Mouse (Mus musculus) stomach, postnatal 0 days (tissue): ENCODE data around the gene Ikzf3. TPM values are rescaled to one million over a fixed set of nuclear protein-coding genes. Genes with fewer than 3 reads are reported as not detected.

Experiments used
- ATAC-seq: fragments of 200-750 bp; cut with Nextera tagmentation; 2 replicates; pipeline ENCODE4 v1.8.0; 2017; ENCODE audit not compliant: low FRiP score, low TSS enrichment
- DNase-seq: peaks from one replicate; pipeline ENCODE4 v3.0.0-alpha.2; 2016; ENCODE audit warnings: low spot score
- H3K27ac ChIP-seq: fragments of 300-500 bp; sonication (generic); replicated peaks from 2 replicates; pipeline ENCODE4 v1.5.1; 2014; ENCODE audit warnings: mild to moderate bottlenecking, control low read depth
- H3K27me3 ChIP-seq: fragments of 300-500 bp; sonication (generic); 2 replicates; pipeline ENCODE4 v1.6.1; 2014; ENCODE audit warnings: low read length; ENCODE audit not compliant: control insufficient read depth, insufficient read depth
- H3K36me3 ChIP-seq: fragments of 300-500 bp; sonication (generic); 2 replicates; pipeline ENCODE4 v1.6.1; 2014; ENCODE audit warnings: low read length, mixed read lengths; ENCODE audit not compliant: control insufficient read depth, insufficient read depth
- H3K4me1 ChIP-seq: fragments of 300-500 bp; sonication (generic); replicated peaks from 2 replicates; pipeline ENCODE4 v1.6.1; 2014; ENCODE audit warnings: antibody characterized with exemption; ENCODE audit not compliant: control insufficient read depth, insufficient read depth
- H3K4me2 ChIP-seq: fragments of 300-500 bp; sonication (generic); replicated peaks from 2 replicates; pipeline ENCODE4 v1.6.1; 2014; ENCODE audit warnings: low read depth, mild to moderate bottlenecking, control low read depth, moderate library complexity
- H3K4me3 ChIP-seq: fragments of 300-500 bp; sonication (generic); 2 replicates; pipeline ENCODE4 v1.5.1; 2014; ENCODE audit warnings: low read depth, low read length, control low read depth
- H3K9ac ChIP-seq: fragments of 300-500 bp; sonication (generic); 2 replicates; pipeline ENCODE4 v1.6.1; 2014; ENCODE audit warnings: mild to moderate bottlenecking, low read length, control low read depth, mixed read lengths
- H3K9me3 ChIP-seq: fragments of 300-500 bp; sonication (generic); 2 replicates; pipeline ENCODE4 v1.6.1; 2016; ENCODE audit warnings: low read length; ENCODE audit not compliant: control insufficient read depth
- CTCF ChIP-seq: IDR thresholded peaks from 2 replicates; pipeline ENCODE4 v1.5.1; 2016; ENCODE audit warnings: antibody characterized with exemption, low read depth, mild to moderate bottlenecking, moderate library complexity
- EP300 ChIP-seq: optimal IDR thresholded peaks from 2 replicates; pipeline ENCODE3; 2016; ENCODE audit warnings: antibody characterized with exemption
- WGBS: fragments of 180-500 bp; shearing (Covaris S2); extraction: QIAGEN DNeasy Blood & Tissue Kit; methylation state at CpG from one replicate; pipeline ENCODE4 v1.1.7; 2014; 5-methylcytosine and 5-hydroxymethylcytosine counted together
- polyA plus RNA-seq: library from polyadenylated mRNA; unstranded; fragments of >200 nt; fragmentation: Nextera tagmentation; extraction: Ambion mirVana; gene quantifications from 2 replicates; pipeline ENCODE4 v1.2.1, GENCODE M21; 2015

Gene Ikzf3
- polyA plus RNA-seq, 1 experiment from 2014 or later = 0.15 TPM

DNA sequence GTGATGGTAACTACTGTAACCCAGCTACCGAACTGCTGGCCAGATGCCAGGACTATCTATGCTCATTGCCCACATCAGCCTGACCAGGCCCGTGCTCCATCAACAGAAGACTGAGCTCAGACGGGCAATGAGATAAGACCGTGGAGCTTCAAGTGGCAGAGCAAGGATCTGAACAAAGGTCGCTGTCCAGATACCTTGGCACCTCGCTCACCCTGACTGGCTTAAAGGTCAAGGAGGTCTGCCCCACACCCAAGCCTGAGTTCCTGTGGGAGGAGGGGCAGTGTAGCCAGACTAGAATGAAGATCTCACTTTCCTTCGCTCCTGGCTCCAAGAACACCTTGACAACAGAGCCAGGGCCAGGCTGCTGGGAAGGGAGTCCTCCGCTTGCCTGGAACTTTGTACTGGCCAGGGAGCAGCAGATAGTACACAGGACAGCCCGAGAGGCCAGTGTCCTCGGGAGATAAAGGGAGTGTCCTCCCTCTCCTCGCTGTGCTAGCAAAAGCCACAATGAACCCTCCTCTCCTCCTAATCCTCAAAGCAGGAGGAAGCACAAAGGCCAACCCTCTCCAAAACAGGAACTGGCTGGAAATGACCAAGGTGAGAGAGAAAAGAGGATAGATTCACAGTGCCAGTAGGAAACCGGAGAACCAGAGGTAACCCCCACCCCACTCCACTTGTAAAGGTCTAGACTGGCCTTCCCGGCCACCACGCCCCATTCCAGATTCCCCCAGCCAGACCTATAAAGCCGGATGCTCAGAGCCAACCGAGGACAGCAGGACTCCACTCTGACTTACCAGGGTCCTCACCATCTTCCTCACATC, 34.7 kb upstream of the Ikzf3 start:
- no peak overlapping the region for H3K4me2 ChIP-seq
- TF ChIP-seq CTCF = no peak
- no peak for TF ChIP-seq EP300
- peak; percentile 29 for ATAC-seq

DNA sequence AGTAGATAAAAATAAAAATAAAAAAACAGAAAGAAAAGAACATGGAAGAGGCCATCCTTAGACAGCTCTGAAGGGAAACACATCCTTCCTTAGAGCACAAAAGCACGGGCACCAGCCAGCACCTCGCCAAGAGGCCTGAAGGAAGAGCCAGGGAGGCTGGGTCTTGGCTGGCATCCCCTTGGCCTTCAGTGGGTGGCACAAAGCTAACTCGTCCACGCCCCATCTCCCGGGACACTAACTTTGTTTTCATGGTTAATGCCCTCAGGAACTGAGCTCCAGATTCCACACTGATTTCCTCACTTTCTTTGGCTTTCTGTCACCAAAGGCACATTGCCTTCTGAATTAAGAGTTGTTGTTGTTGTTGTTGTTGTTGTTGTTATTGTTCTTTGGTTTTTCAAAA, 31.9 kb upstream of the Ikzf3 start:
- H3K27ac ChIP-seq = no peak overlapping the region
- peaks cover 5% of the 10 kb centered on the region; the same call in 1 of the 2 replicates for H3K36me3 ChIP-seq
- H3K4me1 ChIP-seq = no peaks in the 10 kb centered on the region
- no peak for DNase-seq
- no peak overlapping the region for H3K4me2 ChIP-seq
- WGBS = 78% methylated on average over 5 of the region's 5 CpGs
- H3K27me3 ChIP-seq = no peaks in the 10 kb centered on the region
- no peak for ATAC-seq
- no peak overlapping the region for H3K4me3 ChIP-seq
- TF ChIP-seq CTCF (no peak), EP300 (no peak)
- no peaks in the 10 kb centered on the region for H3K9me3 ChIP-seq
- H3K9ac ChIP-seq = no peak overlapping the region

More for the DNA sequence above, 34.7 kb upstream of the Ikzf3 start:
- Histone ChIP-seq H3K9ac (no peak overlapping the region), H3K36me3 (peaks cover 8% of the 10 kb centered on the region), H3K4me1 (no peaks in the 10 kb centered on the region), H3K27ac (no peak overlapping the region), H3K27me3 (no peaks in the 10 kb centered on the region), H3K4me3 (no peak overlapping the region), H3K9me3 (no peaks in the 10 kb centered on the region)
- 64% methylated on average over 16 of the region's 16 CpGs for WGBS
- DNase-seq = no peak

DNA sequence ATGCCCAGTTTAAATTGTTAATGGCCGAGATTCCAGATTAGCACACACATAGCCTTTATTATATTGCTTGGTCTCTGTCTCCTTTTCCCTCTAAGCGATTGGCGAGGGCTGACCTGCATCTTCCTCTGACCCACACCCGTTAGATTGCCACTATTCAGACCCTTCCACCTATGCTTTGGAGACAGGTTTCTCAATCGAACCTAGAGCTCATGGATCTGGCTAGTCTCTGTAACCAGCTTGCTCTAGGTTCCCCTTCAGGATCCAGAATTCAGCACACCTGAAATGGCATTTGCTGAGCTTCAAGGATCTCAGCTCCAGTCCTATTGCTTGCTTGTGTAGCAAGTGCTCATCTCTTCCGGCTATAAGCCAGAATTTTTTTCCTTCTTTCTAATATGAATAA, 23.6 kb upstream of the Ikzf3 start:
- H3K36me3 ChIP-seq = no peaks in the 10 kb centered on the region
- WGBS = 74% methylated on average over 6 of the region's 6 CpGs

DNA sequence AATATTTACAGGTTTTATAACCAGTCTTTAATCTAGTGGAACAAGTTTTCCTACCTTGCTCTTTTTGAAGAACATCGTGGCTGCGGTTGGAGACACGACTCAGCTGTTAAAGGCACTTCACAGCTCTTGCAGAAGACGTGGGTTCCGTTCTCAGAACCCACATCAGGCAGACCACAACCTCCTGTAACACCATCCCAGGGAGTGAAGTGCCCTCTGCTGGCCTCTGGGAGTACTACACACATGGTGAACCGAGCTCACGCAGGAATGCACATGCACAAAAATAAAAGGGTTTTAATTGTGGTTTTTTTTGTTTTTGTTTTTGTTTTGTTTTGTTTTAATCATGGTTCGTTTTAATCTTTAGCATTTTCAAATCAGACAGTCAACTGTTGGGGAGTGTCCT, 22.5 kb upstream of the Ikzf3 start:
- peak; percentile 55 for TF ChIP-seq CTCF
- TF ChIP-seq EP300 = no peak
- H3K36me3 ChIP-seq = no peaks in the 10 kb centered on the region
- no peak overlapping the region for H3K9ac ChIP-seq
- DNase-seq (no peak), ATAC-seq (no peak)
- no peak overlapping the region for H3K27ac ChIP-seq
- no peak overlapping the region for H3K4me3 ChIP-seq
- H3K4me2 ChIP-seq = no peak overlapping the region
- no peaks in the 10 kb centered on the region for H3K9me3 ChIP-seq
- no peaks in the 10 kb centered on the region for H3K4me1 ChIP-seq
- H3K27me3 ChIP-seq = no peaks in the 10 kb centered on the region
- WGBS = 78% methylated on average over 8 of the region's 8 CpGs

More for the DNA sequence above, 23.6 kb upstream of the Ikzf3 start:
- Histone ChIP-seq H3K4me3 (no peak overlapping the region), H3K27me3 (no peaks in the 10 kb centered on the region), H3K9me3 (no peaks in the 10 kb centered on the region), H3K9ac (no peak overlapping the region), H3K4me1 (no peaks in the 10 kb centered on the region), H3K4me2 (no peak overlapping the region), H3K27ac (no peak overlapping the region)
- DNase-seq = no peak
- no peak for TF ChIP-seq CTCF
- TF ChIP-seq EP300 = no peak
- ATAC-seq = no peak

DNA sequence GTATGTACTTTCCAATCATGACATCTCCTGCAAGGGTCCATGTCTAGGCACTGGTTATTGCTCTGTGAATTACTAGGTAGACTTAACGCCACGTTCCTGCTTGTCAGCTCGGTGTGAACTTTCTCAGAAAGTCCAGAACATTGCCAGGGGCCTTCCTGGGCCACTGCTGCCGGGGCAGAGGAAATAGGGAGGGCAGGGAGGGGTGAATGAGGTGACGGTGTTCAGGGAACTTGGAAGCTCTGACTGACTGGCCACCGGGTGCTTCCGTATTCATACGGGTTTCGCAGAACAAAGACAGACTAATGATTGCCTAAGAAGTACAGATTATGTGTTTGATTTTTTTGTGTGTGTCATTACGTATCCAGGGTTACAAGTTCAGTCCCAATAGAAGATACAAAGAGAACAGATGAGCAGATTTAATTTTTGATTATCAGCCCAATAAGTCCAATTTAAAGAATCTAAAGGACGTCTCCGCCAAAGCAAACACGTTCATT, 18.1 kb upstream of the Ikzf3 start:
- WGBS = 52% methylated on average over 13 of the region's 13 CpGs
- no peak for ATAC-seq
- no peak overlapping the region for H3K27ac ChIP-seq

DNA sequence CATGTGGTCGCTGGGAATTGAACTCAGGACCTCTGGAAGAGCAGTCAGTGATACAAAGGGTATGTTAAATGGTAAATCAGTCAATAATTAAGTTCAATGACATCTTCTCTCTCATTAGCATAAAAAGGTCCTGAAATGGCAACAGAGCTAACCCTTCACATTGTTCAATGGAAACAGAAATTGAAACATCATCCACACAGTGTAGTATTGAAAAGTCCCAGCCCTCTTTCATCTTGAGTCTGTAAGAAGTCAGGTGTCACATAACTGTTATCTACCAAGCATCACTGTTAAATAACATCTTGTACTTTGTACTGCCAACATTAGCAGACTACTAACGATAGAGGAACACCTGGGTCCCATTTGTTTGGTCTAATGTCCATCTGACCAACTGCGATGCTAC, 17.2 kb upstream of the Ikzf3 start:
- no peak for TF ChIP-seq EP300
- TF ChIP-seq CTCF = no peak
- no peaks in the 10 kb centered on the region for H3K4me1 ChIP-seq
- H3K27ac ChIP-seq = no peak overlapping the region
- ATAC-seq (no peak), DNase-seq (no peak)
- H3K4me3 ChIP-seq = no peak overlapping the region
- H3K9me3 ChIP-seq = no peaks in the 10 kb centered on the region
- 84% methylated on average over 3 of the region's 3 CpGs for WGBS
- H3K4me2 ChIP-seq = no peak overlapping the region
- H3K9ac ChIP-seq = no peak overlapping the region
- H3K36me3 ChIP-seq = no peaks in the 10 kb centered on the region
- H3K27me3 ChIP-seq = no peaks in the 10 kb centered on the region

More for the DNA sequence above, 18.1 kb upstream of the Ikzf3 start:
- H3K4me3 ChIP-seq = no peak overlapping the region
- H3K27me3 ChIP-seq = no peaks in the 10 kb centered on the region
- no peaks in the 10 kb centered on the region for H3K36me3 ChIP-seq
- H3K9me3 ChIP-seq = no peaks in the 10 kb centered on the region
- no peak for TF ChIP-seq EP300
- no peak overlapping the region for H3K4me2 ChIP-seq
- no peaks in the 10 kb centered on the region for H3K4me1 ChIP-seq
- peak; percentile 31 for DNase-seq
- no peak overlapping the region for H3K9ac ChIP-seq
